Mouse (Mus musculus) inflammation-experienced regulatory T-cells, adult 6 months (primary cell): ENCODE results near the gene B830017H08Rik. TPM values are rescaled to one million over a fixed set of nuclear protein-coding genes. Genes with fewer than 3 reads are reported as not detected.

Experiments
- ATAC-seq: one replicate; pipeline ENCODE4 v1.8.0; 2017
- polyA plus RNA-seq, 3 experiments: library from polyadenylated mRNA; unstranded; fragments of 100-300 nt; shearing (Covaris generic); gene quantifications; one replicate each; pipeline ENCODE4 v1.2.1; 2017

The B830017H08Rik gene
- polyA plus RNA-seq, 3 experiments from 2014 or later, result not detected

DNA sequence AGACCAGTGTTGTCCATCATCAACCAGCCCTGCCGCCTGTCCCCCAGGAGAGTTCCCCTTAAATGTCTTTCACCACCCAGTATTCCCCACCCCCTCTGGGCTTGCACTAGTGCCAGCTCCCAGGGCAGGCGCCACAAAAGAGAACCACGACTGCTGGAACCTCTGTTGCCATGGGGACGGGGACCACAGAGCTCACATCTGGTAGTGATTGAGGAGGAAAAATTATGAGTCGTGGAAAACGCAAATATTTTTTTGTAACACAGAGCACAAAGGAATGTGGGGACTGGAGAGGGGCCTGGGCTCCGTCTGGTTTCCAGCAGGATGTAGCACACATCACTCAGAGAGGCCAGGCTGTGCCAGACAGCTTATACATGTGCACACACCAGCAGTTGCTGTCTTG is 23.2 kb upstream of the B830017H08Rik start:
- ATAC-seq, result no peak

- ATAC-seq, result peak; percentile 33
Measured at GRCm38 (mm10) chr16:17812120-17812519, 20.8 kb upstream of the B830017H08Rik start.

DNA sequence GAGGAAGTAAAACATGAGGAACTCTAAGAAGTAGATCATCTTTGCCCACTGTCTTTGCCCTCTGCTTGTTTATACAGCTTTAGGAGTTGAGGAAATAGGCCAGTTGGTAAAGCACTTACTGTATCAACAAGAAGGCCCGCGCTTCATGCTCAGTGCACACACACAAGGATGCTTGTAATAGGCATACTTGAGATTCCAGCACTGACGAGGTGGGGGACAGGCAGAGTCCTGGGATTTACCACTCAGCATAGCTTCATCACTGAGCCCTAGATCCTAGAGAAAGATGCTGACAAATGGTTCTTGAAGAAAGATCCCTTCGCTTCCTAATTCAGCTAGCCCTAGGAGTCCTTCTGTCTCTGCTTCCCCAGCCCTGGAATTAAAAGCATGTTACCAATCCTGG is 19.7 kb upstream of the B830017H08Rik start:
- no peak for ATAC-seq

GRCm38 (mm10) chr16:17815411-17816402 is 17.2 kb upstream of the B830017H08Rik start:
- ATAC-seq, result peak; percentile 84

- no peak for ATAC-seq
Measured at GRCm38 (mm10) chr16:17816528-17816927, 16.4 kb upstream of the B830017H08Rik start.

- no peak for ATAC-seq
Measured at GRCm38 (mm10) chr16:17826500-17826899, 6.4 kb upstream of the B830017H08Rik start.

DNA sequence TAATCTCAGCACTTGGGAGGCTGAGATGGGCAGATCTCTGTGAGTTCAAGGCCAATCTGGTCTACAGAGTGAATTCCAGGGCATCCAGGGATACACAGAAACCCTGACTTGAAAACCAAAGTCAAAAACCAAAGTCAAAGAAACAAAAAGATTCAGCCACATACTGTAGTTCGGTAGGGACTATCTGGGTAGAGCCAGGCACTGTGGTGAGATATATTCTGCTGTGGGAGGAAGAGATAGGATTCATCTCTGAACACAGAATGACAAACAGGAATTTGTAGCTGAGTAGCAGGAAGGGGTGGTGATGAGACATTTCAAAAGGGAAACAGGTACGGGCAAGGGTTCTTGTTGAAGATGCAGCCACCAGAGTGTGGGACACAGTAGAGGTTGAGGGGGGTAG is 4.7 kb upstream of the B830017H08Rik start:
- no peak for ATAC-seq

GRCm38 (mm10) chr16:17828867-17829266 is 4.1 kb upstream of the B830017H08Rik start:
- ATAC-seq, result no peak

- no peak for ATAC-seq
Measured at GRCm38 (mm10) chr16:17830385-17831178, 2.3 kb upstream of the B830017H08Rik start.

DNA sequence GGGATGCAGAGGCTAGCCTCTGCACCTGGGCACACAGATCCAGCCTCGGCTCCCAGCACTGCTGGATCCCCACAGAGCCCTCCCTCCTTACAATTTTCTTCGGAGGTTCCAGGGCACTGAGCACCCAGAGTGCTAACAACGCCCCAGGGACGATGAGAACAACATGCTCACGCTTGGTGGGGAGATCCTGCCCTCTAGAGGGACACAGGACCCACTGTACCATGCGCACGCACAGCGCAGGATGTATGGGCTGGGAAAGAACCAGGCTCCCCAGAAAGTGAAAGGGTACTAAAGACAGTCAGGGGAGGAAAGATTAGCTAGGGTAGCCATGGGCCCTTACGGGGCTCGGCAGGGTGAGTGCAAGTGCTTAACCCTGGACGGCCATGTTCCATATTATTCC is 1.1 kb upstream of the B830017H08Rik start:
- ATAC-seq, result no peak

DNA sequence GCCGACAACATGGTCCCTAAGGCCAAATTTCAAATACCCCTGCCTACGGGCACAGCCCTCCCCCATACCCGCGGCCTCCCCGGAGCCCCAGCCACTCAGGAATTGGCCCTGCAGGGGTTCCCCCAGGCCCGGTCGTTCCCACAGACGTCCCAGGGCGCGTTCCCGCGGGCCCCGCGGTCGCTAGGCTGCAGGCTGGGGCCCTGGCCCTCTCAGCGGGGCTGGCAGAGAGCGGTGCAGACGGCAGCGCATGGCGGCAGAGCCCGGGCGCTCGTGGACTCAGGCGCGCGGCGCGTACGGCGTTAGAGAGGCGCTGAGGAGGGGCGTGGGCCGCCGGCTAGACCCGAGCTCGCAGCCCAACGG is 380 bp downstream of the B830017H08Rik start:
- ATAC-seq, result no peak

DNA sequence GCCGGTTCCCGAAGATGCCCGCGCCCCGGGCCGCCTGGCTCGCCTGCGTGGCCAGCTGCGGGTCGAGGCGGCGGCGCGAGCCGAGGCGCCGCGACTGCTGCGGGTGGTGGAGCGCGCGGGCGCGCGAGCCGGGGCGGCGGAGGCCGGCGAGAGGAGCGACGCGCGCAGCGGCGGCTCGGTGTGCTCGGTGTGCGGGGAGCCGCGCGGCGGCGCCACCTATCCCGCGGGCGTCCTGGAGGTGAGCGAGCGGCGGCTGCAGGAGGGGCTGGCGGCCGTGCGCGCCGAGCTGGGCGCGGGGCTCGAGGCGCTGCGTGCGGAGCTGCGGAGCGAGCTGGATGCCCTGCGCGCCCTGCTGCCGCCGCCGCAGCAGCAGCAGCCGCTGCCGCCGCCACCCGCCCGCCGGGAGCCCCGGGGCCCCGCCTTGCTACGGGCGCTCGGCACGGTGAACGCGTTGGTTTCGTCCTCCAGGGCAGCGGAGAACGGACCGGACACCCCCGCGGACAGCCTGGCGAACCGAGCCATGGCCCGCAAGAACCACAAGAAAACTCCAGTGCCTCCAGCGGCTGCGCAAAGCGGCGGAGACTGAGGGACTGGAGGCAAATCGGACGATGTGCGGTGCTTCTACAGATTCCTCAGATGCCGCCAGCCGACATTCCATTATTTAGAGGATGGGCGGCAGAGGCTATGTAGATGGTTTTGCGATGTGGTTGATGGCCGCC is 919 bp downstream of the B830017H08Rik start:
- ATAC-seq, result no peak

GRCm38 (mm10) chr16:17834543-17834942 is 1.6 kb downstream of the B830017H08Rik start:
- ATAC-seq, result no peak

DNA sequence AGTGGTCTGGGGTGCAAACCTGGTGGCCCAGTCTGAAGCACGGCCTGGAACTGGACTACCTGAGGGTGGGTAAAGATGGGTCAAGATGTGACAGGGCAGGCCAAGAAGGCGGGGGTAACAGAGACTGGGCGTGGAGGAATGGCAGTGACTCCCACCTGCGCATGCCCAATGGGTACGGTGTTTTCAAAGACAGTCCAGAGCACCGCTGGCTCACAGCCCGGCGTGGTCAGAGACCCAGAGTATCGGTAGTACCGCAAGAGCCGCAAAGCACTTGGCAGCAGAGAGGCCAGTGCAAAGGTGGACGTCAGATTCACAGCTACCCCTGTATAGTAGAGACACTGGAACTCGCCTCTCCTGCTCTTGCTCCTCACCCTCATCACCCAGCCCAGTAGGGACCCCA is 2.6 kb downstream of the B830017H08Rik start:
- no peak for ATAC-seq

- ATAC-seq, result no peak
Measured at GRCm38 (mm10) chr16:17838051-17838450, 5.1 kb downstream of the B830017H08Rik start, which contains the start of gene Car15. TSS of gene Car15 (minus strand) at chr16:17838364.

DNA sequence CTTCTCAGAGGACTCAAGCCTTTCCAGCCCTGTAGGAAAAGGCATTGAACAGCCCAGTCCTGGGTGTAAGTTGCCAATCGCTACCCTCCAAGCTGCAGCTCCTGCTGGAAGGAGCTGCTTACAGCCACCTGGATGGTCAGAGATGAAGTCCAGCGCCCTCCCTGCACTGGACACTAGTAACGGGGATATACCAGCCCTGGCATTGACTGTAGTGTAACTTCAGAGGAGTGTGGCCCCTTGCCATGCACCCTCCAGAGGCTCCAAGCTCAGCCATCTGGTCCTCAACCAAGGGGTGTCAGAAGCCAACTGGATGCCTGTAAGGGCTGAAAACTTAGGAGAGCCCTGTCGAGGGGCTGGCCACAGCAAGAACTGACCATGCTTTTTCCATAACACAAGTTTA is 7.1 kb downstream of the B830017H08Rik start:
- ATAC-seq, result no peak

- no peak for ATAC-seq
Measured at GRCm38 (mm10) chr16:17842437-17842836, 9.5 kb downstream of the B830017H08Rik start.

DNA sequence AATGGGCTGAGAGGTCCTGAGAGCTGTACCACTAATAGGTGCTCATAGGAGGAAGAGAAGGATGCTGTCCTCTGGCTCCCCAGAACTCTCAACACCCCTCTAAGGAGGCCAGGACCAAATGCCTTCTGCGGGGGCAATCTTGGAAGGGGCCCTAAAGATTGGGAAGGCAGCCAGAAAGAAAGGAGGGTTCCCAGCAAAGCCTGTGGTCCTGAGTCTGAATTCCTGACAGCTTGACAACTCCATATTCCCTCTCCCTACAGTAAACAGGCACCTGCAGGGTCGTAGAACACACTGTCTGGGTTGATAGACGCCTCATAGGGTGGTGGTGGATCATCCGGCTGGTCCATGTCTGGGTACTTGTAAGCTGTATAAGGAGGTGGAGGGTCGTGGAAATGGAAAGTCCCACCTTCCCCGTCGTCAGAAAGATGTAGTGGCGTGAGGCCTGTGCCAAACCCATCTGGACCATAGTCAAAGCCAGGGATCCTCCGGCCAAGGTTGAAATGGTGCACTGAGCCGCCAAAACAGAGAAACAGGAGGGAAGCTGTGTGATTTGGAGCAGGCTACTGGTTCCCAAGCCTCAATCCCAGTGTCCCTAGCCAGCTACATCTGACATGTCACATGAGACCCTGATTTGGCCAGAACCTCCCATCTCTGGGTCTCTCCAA is 10.9 kb downstream of the B830017H08Rik start:
- ATAC-seq, result no peak

DNA sequence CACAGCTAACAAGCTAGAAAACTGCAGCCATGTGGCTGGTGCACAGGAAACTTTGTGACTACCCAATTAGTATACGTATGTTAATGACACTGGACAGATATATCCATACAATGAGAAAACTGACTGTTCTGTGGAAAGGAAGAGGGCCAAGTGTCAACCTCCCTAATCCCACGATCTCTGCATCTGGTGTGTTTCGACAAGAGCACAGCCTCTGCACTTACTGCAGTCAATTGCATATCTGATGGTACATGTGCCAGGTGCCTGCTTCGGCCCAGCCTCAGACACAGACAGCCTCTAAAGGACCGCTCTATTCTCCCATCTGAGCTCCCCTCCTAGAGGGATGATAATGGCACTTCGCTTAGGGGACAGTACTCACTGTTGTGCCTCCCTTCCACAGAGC is 15.5 kb downstream of the B830017H08Rik start:
- ATAC-seq, result no peak

DNA sequence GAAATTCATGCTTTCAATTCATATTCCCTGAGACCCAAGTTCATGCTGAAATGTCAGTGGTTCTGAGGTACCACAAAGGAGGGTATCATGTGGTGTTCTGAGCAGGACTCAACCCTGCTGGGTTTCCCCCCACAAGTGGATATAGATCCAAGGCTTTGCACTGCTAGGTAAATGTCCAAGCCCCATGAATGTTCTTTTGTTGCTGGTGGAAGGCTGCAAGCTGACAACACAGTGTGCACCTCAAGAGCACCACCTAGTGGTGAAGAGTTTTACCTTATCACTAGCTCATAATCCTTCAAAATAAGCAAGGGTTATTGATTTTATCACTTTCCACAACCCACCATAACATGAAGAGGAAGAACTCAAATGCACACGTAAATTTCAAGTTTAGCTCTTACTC is 16.0 kb downstream of the B830017H08Rik start:
- ATAC-seq, result peak; percentile 28

- ATAC-seq, result no peak
Measured at GRCm38 (mm10) chr16:17849486-17849885, 16.6 kb downstream of the B830017H08Rik start.

DNA sequence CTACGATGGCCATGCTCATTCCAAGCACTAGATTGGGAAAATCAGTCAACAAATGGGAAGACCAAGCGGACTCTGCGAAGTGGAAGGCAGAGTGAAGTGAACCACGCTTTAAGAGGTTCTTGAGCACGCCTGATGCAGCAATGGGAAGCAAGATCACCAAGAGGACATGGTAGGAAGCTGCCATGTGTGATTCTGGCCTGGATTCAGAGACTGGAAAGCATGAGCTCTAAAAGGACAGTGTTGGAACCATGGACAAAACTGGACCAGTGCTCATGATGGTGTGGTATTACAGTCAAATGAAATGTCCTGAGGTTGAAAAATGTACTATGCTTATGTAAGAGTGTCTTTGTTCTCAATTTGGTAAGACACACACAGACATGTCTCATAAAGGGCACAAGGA is 18.4 kb downstream of the B830017H08Rik start:
- no peak for ATAC-seq
